Mouse (Mus musculus): ENCODE measurements around the gene Rgp1. TPM values are rescaled to one million over a fixed set of nuclear protein-coding genes. Genes with fewer than 3 reads are reported as not detected.

The Rgp1 gene
- polyA plus RNA-seq, 1 experiment from 2014 or later: 25.1 TPM

- Histone ChIP-seq H3K27me3 (replicated peaks; ENCODE audit: control insufficient read depth, insufficient read depth, low read length) (no peaks in the 10 kb centered on the region), H3K9ac (ENCODE audit: low read depth, low read length) (peak overlapping the region; percentile 93), H3K27ac (replicated peaks; ENCODE audit: low read depth, low read length) (no peak overlapping the region), H3K4me3 (ENCODE audit: low read depth, low read length) (peak overlapping the region; percentile 96), H3K36me3 (ENCODE audit: control insufficient read depth, insufficient read depth, low read length) (peaks cover 23% of the 10 kb centered on the region), H3K4me1 (ENCODE audit: control insufficient read depth, insufficient read depth, low read length) (peaks cover 39% of the 10 kb centered on the region), H3K9me3 (ENCODE audit: control insufficient read depth, low read length) (no peaks in the 10 kb centered on the region), H3K4me2 (ENCODE audit: low read depth, low read length) (peak overlapping the region; percentile 88)
- ATAC-seq (ENCODE audit: low read depth) (no peak), DNase-seq (ENCODE audit: low spot score) (no peak)
- 61% methylated on average over 13 of the region's 13 CpGs for WGBS
These were observed 18.8 kb upstream of the Rgp1 start for GRCm38 (mm10) chr4:43559519-43560242.

- Histone ChIP-seq H3K4me2 (ENCODE audit: low read depth, low read length) (peak overlapping the region; percentile 88), H3K9me3 (ENCODE audit: control insufficient read depth, low read length) (no peaks in the 10 kb centered on the region), H3K27me3 (replicated peaks; ENCODE audit: control insufficient read depth, insufficient read depth, low read length) (no peaks in the 10 kb centered on the region), H3K4me3 (ENCODE audit: low read depth, low read length) (peak overlapping the region; percentile 96), H3K36me3 (ENCODE audit: control insufficient read depth, insufficient read depth, low read length) (peaks cover 23% of the 10 kb centered on the region), H3K4me1 (ENCODE audit: control insufficient read depth, insufficient read depth, low read length) (peaks cover 39% of the 10 kb centered on the region), H3K27ac (replicated peaks; ENCODE audit: low read depth, low read length) (no peak overlapping the region), H3K9ac (ENCODE audit: low read depth, low read length) (peak overlapping the region; percentile 93)
- WGBS: 19% methylated on average over 6 of the region's 6 CpGs
- peak; percentile 36 for DNase-seq (ENCODE audit: low spot score)
- ATAC-seq (ENCODE audit: low read depth): no peak
These were observed 18.3 kb upstream of the Rgp1 start for GRCm38 (mm10) chr4:43560243-43560611.

- Histone ChIP-seq H3K36me3 (ENCODE audit: control insufficient read depth, insufficient read depth, low read length) (peaks cover 23% of the 10 kb centered on the region), H3K4me2 (ENCODE audit: low read depth, low read length) (peak overlapping the region; percentile 88), H3K9me3 (ENCODE audit: control insufficient read depth, low read length) (no peaks in the 10 kb centered on the region), H3K4me1 (ENCODE audit: control insufficient read depth, insufficient read depth, low read length) (peaks cover 39% of the 10 kb centered on the region), H3K9ac (ENCODE audit: low read depth, low read length) (peak overlapping the region; percentile 93), H3K27me3 (replicated peaks; ENCODE audit: control insufficient read depth, insufficient read depth, low read length) (no peaks in the 10 kb centered on the region), H3K4me3 (ENCODE audit: low read depth, low read length) (peak overlapping the region; percentile 96), H3K27ac (replicated peaks; ENCODE audit: low read depth, low read length) (peak overlapping the region; percentile 99; the same call in 1 of the 2 replicates)
- DNase-seq (ENCODE audit: low spot score) (no peak), ATAC-seq (ENCODE audit: low read depth) (no peak)
- 16% methylated on average over 2 of the region's 2 CpGs for WGBS
These were observed 17.5 kb upstream of the Rgp1 start for GRCm38 (mm10) chr4:43560976-43561375.

- Histone ChIP-seq H3K4me3 (ENCODE audit: low read depth, low read length) (peak overlapping the region; percentile 96), H3K27me3 (replicated peaks; ENCODE audit: control insufficient read depth, insufficient read depth, low read length) (no peaks in the 10 kb centered on the region), H3K4me2 (ENCODE audit: low read depth, low read length) (peak overlapping the region; percentile 88), H3K27ac (replicated peaks; ENCODE audit: low read depth, low read length) (peak overlapping the region; percentile 99), H3K9me3 (ENCODE audit: control insufficient read depth, low read length) (no peaks in the 10 kb centered on the region), H3K9ac (ENCODE audit: low read depth, low read length) (peak overlapping the region; percentile 93), H3K36me3 (ENCODE audit: control insufficient read depth, insufficient read depth, low read length) (peaks cover 23% of the 10 kb centered on the region), H3K4me1 (ENCODE audit: control insufficient read depth, insufficient read depth, low read length) (peaks cover 39% of the 10 kb centered on the region)
- ATAC-seq (ENCODE audit: low read depth) (no peak; the same call in 1 of the 2 replicates), DNase-seq (ENCODE audit: low spot score) (no peak)
- 2% methylated on average over 16 of the region's 16 CpGs for WGBS
These were observed 17.0 kb upstream of the Rgp1 start for GRCm38 (mm10) chr4:43561436-43561996.

- Histone ChIP-seq H3K9me3 (ENCODE audit: control insufficient read depth, low read length) (no peaks in the 10 kb centered on the region), H3K27ac (replicated peaks; ENCODE audit: low read depth, low read length) (peak within 1 kb of the TSS; percentile 99), H3K4me2 (ENCODE audit: low read depth, low read length) (peak within 1 kb of the TSS; percentile 88), H3K4me1 (ENCODE audit: control insufficient read depth, insufficient read depth, low read length) (peaks cover 39% of the 10 kb centered on the region), H3K9ac (ENCODE audit: low read depth, low read length) (peak within 1 kb of the TSS; percentile 93), H3K36me3 (ENCODE audit: control insufficient read depth, insufficient read depth, low read length) (peaks cover 28% of the 10 kb centered on the region), H3K4me3 (ENCODE audit: low read depth, low read length) (peak within 1 kb of the TSS; percentile 96), H3K27me3 (replicated peaks; ENCODE audit: control insufficient read depth, insufficient read depth, low read length) (no peaks in the 10 kb centered on the region)
- DNase-seq (ENCODE audit: low spot score): peak; percentile 99
- peak; percentile 94 for ATAC-seq (ENCODE audit: low read depth)
- under 1% methylated on average over 47 of the region's 62 CpGs for WGBS
These were observed 16.3 kb upstream of the Rgp1 start, which contains the start of the genes Creb3 and Tln1 for GRCm38 (mm10) chr4:43561997-43562768. Gene Creb3 (plus strand): TSS chr4:43562332. Gene Tln1 (minus strand): TSS chr4:43562691.

GRCm38 (mm10) chr4:43562769-43563600 is 15.5 kb upstream of the Rgp1 start:
- H3K9me3 ChIP-seq (ENCODE audit: control insufficient read depth, low read length): no peaks in the 10 kb centered on the region
- peak overlapping the region; percentile 96 for H3K4me3 ChIP-seq (ENCODE audit: low read depth, low read length)
- ATAC-seq (ENCODE audit: low read depth): no peak; the same call in 1 of the 2 replicates
- DNase-seq (ENCODE audit: low spot score): peak; percentile 25
- peaks cover 36% of the 10 kb centered on the region for H3K36me3 ChIP-seq (ENCODE audit: control insufficient read depth, insufficient read depth, low read length)
- peak overlapping the region; percentile 99 for H3K27ac ChIP-seq (replicated peaks; ENCODE audit: low read depth, low read length)
- 5% methylated on average over 22 of the region's 22 CpGs for whole genome bisulfite sequencing
- peak overlapping the region; percentile 93 for H3K9ac ChIP-seq (ENCODE audit: low read depth, low read length)
- peaks cover 37% of the 10 kb centered on the region for H3K4me1 ChIP-seq (ENCODE audit: control insufficient read depth, insufficient read depth, low read length)
- no peaks in the 10 kb centered on the region for H3K27me3 ChIP-seq (replicated peaks; ENCODE audit: control insufficient read depth, insufficient read depth, low read length)
- H3K4me2 ChIP-seq (ENCODE audit: low read depth, low read length): peak overlapping the region; percentile 88

- Histone ChIP-seq H3K36me3 (ENCODE audit: control insufficient read depth, insufficient read depth, low read length) (peaks cover 42% of the 10 kb centered on the region), H3K4me3 (ENCODE audit: low read depth, low read length) (peak overlapping the region; percentile 96), H3K9me3 (ENCODE audit: control insufficient read depth, low read length) (no peaks in the 10 kb centered on the region), H3K4me2 (ENCODE audit: low read depth, low read length) (peak overlapping the region; percentile 88), H3K4me1 (ENCODE audit: control insufficient read depth, insufficient read depth, low read length) (peaks cover 31% of the 10 kb centered on the region), H3K9ac (ENCODE audit: low read depth, low read length) (peak overlapping the region; percentile 93), H3K27ac (replicated peaks; ENCODE audit: low read depth, low read length) (no peak overlapping the region), H3K27me3 (replicated peaks; ENCODE audit: control insufficient read depth, insufficient read depth, low read length) (no peaks in the 10 kb centered on the region)
- no peak for DNase-seq (ENCODE audit: low spot score)
- 86% methylated on average over 4 of the region's 4 CpGs for WGBS
- no peak for ATAC-seq (ENCODE audit: low read depth)
These were observed 15.0 kb upstream of the Rgp1 start for GRCm38 (mm10) chr4:43563601-43563875.

GRCm38 (mm10) chr4:43564231-43564630 is 14.3 kb upstream of the Rgp1 start:
- no peak overlapping the region for H3K4me3 ChIP-seq (ENCODE audit: low read depth, low read length)
- H3K4me2 ChIP-seq (ENCODE audit: low read depth, low read length): no peak overlapping the region
- 53% methylated on average over 2 of the region's 2 CpGs for WGBS
- peaks cover 48% of the 10 kb centered on the region for H3K36me3 ChIP-seq (ENCODE audit: control insufficient read depth, insufficient read depth, low read length)
- peaks cover 24% of the 10 kb centered on the region for H3K4me1 ChIP-seq (ENCODE audit: control insufficient read depth, insufficient read depth, low read length)
- no peak overlapping the region for H3K9ac ChIP-seq (ENCODE audit: low read depth, low read length)
- no peaks in the 10 kb centered on the region for H3K9me3 ChIP-seq (ENCODE audit: control insufficient read depth, low read length)
- H3K27ac ChIP-seq (replicated peaks; ENCODE audit: low read depth, low read length): no peak overlapping the region
- DNase-seq (ENCODE audit: low spot score): peak; percentile 49
- H3K27me3 ChIP-seq (replicated peaks; ENCODE audit: control insufficient read depth, insufficient read depth, low read length): no peaks in the 10 kb centered on the region
- no peak for ATAC-seq (ENCODE audit: low read depth)
